Comparison of ENCODE assay signal across 11 mouse cellular contexts in genomic region chr1:37903178-37903577, GRCm38 (mm10). TPM values are rescaled to one million over a fixed set of nuclear protein-coding genes. Genes with fewer than 3 reads are reported as not detected.
DNase-seq lines count a peak whose midpoint lies in the region; ATAC-seq and TF ChIP-seq lines count a peak whose summit lies in the region.
"Had no signal": no experiment of that assay in that cellular context is flagged by ENCODE, and none has a peak within 500 bp of the region (broad histone marks: within the 10 kb centered on the region; RNA-seq: fewer than 3 reads in every experiment).

No protein-coding gene starts in this region.

- WGBS in intestine, embryonic 14.5 days, result 32% methylated on average over 6 of the region's 6 CpGs
- 37% methylated on average over 6 of the region's 6 CpGs for WGBS in intestine, embryonic 16.5 days
- 32% methylated on average over 6 of the region's 6 CpGs for WGBS in lung, postnatal 0 days

- no peak for DNase-seq in intestine, embryonic 14.5 days (ENCODE audit: low spot score)
- DNase-seq in thymus, postnatal 0 days (ENCODE audit: low spot score), result peak; percentile 8
- DNase-seq in thymus, postnatal 25 days, result no peak
- peak; percentile 13 for DNase-seq in c-Kit-positive CD71-positive TER-119-positive erythroid progenitor cells, embryonic 14.5 days (ENCODE audit: low spot score)
- DNase-seq in lung, postnatal 0 days (ENCODE audit: low spot score), result peak; percentile 84
- DNase-seq in cerebellum, adult 11 months, result no peak
- DNase-seq: liver, embryonic 13.5 days had no signal

- H3K9ac ChIP-seq in intestine, embryonic 14.5 days (ENCODE audit: low read length), result no peak overlapping the region
- H3K9ac ChIP-seq in intestine, embryonic 16.5 days (ENCODE audit: low read depth, low read length), result no peak overlapping the region
- no peak overlapping the region for H3K9ac ChIP-seq in lung, postnatal 0 days (replicated peaks; ENCODE audit: low read depth)
- H3K9ac ChIP-seq: embryonic facial prominence, embryonic 13.5 days; liver, embryonic 13.5 days; stomach, embryonic 15.5 days had no signal

- H3K27me3 ChIP-seq in intestine, embryonic 14.5 days (replicated peaks; ENCODE audit: control insufficient read depth, insufficient read depth, low read length), result no peaks in the 10 kb centered on the region
- no peaks in the 10 kb centered on the region for H3K27me3 ChIP-seq in intestine, embryonic 16.5 days (replicated peaks; ENCODE audit: control insufficient read depth, insufficient read depth, low read length)
- H3K27me3 ChIP-seq in lung, postnatal 0 days (replicated peaks; ENCODE audit: insufficient read depth, low read length), result no peaks in the 10 kb centered on the region
- H3K27me3 ChIP-seq: embryonic facial prominence, embryonic 13.5 days; liver, embryonic 13.5 days; stomach, embryonic 15.5 days had no signal

- no peak overlapping the region for H3K27ac ChIP-seq in intestine, embryonic 14.5 days (ENCODE audit: low read depth)
- H3K27ac ChIP-seq in intestine, embryonic 16.5 days (ENCODE audit: low read length), result no peak overlapping the region
- H3K27ac ChIP-seq in lung, postnatal 0 days (ENCODE audit: low read length), result no peak overlapping the region
- H3K27ac ChIP-seq: embryonic facial prominence, embryonic 13.5 days; liver, embryonic 13.5 days; stomach, embryonic 15.5 days had no signal

- H3K4me1 ChIP-seq in intestine, embryonic 14.5 days (replicated peaks; ENCODE audit: control insufficient read depth, insufficient read depth, low read length), result no peaks in the 10 kb centered on the region
- H3K4me1 ChIP-seq in intestine, embryonic 16.5 days (ENCODE audit: control insufficient read depth, insufficient read depth, low read length), result no peaks in the 10 kb centered on the region
- no peaks in the 10 kb centered on the region for H3K4me1 ChIP-seq in lung, postnatal 0 days (ENCODE audit: insufficient read depth, low read depth, low read length)
- H3K4me1 ChIP-seq: embryonic facial prominence, embryonic 13.5 days; liver, embryonic 13.5 days; stomach, embryonic 15.5 days had no signal

- TF ChIP-seq EP300 in lung, postnatal 0 days (IDR thresholded peaks at IDR 0.05), result no peak

- H3K36me3 ChIP-seq in intestine, embryonic 14.5 days (ENCODE audit: control insufficient read depth, insufficient read depth, low read length), result peaks cover 17% of the 10 kb centered on the region
- peaks cover 6% of the 10 kb centered on the region; the same call in 1 of the 2 replicates for H3K36me3 ChIP-seq in intestine, embryonic 16.5 days (ENCODE audit: control insufficient read depth, insufficient read depth, low read length)
- peaks cover 7% of the 10 kb centered on the region for H3K36me3 ChIP-seq in lung, postnatal 0 days (ENCODE audit: insufficient read depth, low read length)

- no peaks in the 10 kb centered on the region for H3K9me3 ChIP-seq in intestine, embryonic 14.5 days (ENCODE audit: control insufficient read depth, low read length)
- no peaks in the 10 kb centered on the region for H3K9me3 ChIP-seq in intestine, embryonic 16.5 days (ENCODE audit: control insufficient read depth, low read length)
- no peaks in the 10 kb centered on the region for H3K9me3 ChIP-seq in lung, postnatal 0 days (ENCODE audit: low read length)
- H3K9me3 ChIP-seq: embryonic facial prominence, embryonic 13.5 days; liver, embryonic 13.5 days; stomach, embryonic 15.5 days had no signal

- TF ChIP-seq CTCF in lung, postnatal 0 days (IDR thresholded peaks at IDR 0.05), result peak; percentile 66

- H3K4me2 ChIP-seq in intestine, embryonic 14.5 days (ENCODE audit: low read length), result no peak overlapping the region
- H3K4me2 ChIP-seq in intestine, embryonic 16.5 days (ENCODE audit: low read depth, low read length), result no peak overlapping the region
- H3K4me2 ChIP-seq in lung, postnatal 0 days (replicated peaks; ENCODE audit: low read depth, low read length), result no peak overlapping the region
- H3K4me2 ChIP-seq: embryonic facial prominence, embryonic 13.5 days; liver, embryonic 13.5 days; stomach, embryonic 15.5 days had no signal

- H3K4me3 ChIP-seq in intestine, embryonic 14.5 days (ENCODE audit: low read depth, low read length), result no peak overlapping the region
- no peak overlapping the region for H3K4me3 ChIP-seq in intestine, embryonic 16.5 days (ENCODE audit: low read length)
- H3K4me3 ChIP-seq in lung, postnatal 0 days (ENCODE audit: low read depth, low read length), result no peak overlapping the region
- H3K4me3 ChIP-seq: embryonic facial prominence, embryonic 13.5 days; liver, embryonic 13.5 days; stomach, embryonic 15.5 days had no signal

- ATAC-seq in intestine, embryonic 14.5 days (replicated peaks; ENCODE audit: low FRiP score, low TSS enrichment, low read depth), result 0 out of 2 replicates have a peak, but pooled peaks have one; percentile 15
- ATAC-seq in intestine, embryonic 16.5 days, result no peak
- peak; percentile 76 for ATAC-seq in lung, postnatal 0 days
- ATAC-seq in erythroblast, adult 5-6 weeks (replicated peaks; ENCODE audit: low FRiP score, poor library complexity, severe bottlenecking), result no peak

RNA-seq across cellular contexts. Expression of gene Mrpl30, which starts 12.9 kb away (rescaled TPM):
- 269 and 295 TPM in 2 replicates for polyA plus RNA-seq in intestine, embryonic 14.5 days (2014; fragmentation: Nextera tagmentation; extraction: Ambion mirVana)
- 252 and 267 TPM in 2 replicates for polyA plus RNA-seq in intestine, embryonic 16.5 days (2015; fragmentation: Nextera tagmentation; extraction: Ambion mirVana)
- 318 and 335 TPM in 2 replicates for polyA plus RNA-seq in thymus, postnatal 0 days (2015; fragmentation: Nextera tagmentation; extraction: Ambion mirVana)
- polyA plus RNA-seq in lung, postnatal 0 days (2015; fragmentation: Nextera tagmentation; extraction: Ambion mirVana), result 165 and 174 TPM in 2 replicates
- 99.0 and 111 TPM in 2 replicates for total RNA-seq in erythroblast, adult 5-6 weeks (2015; ENCODE audit: low replicate concordance)
- 36.2 and 43.3 TPM in 2 replicates for total RNA-seq in erythroblast, adult 5-6 weeks (2017; ENCODE audit: low replicate concordance)

RNA-seq across cellular contexts. Expression of gene Mitd1, which starts 13.0 kb away (rescaled TPM):
- 29.1 and 30.6 TPM in 2 replicates for polyA plus RNA-seq in intestine, embryonic 14.5 days (2014; fragmentation: Nextera tagmentation; extraction: Ambion mirVana)
- polyA plus RNA-seq in intestine, embryonic 16.5 days (2015; fragmentation: Nextera tagmentation; extraction: Ambion mirVana), result 28.8 and 29.0 TPM in 2 replicates
- 54.6 and 56.0 TPM in 2 replicates for polyA plus RNA-seq in thymus, postnatal 0 days (2015; fragmentation: Nextera tagmentation; extraction: Ambion mirVana)
- 21.6 and 26.1 TPM in 2 replicates for polyA plus RNA-seq in lung, postnatal 0 days (2015; fragmentation: Nextera tagmentation; extraction: Ambion mirVana)
- 10.4 and 24.9 TPM in 2 replicates for total RNA-seq in erythroblast, adult 5-6 weeks (2015; ENCODE audit: low replicate concordance)
- 6.7 and 13.4 TPM in 2 replicates for total RNA-seq in erythroblast, adult 5-6 weeks (2017; ENCODE audit: low replicate concordance)

RNA-seq across cellular contexts. Expression of gene Lyg2, which starts 13.1 kb away (rescaled TPM):
- not detected in 2 replicates for polyA plus RNA-seq in intestine, embryonic 14.5 days (2014; fragmentation: Nextera tagmentation; extraction: Ambion mirVana)
- not detected in 2 replicates for polyA plus RNA-seq in intestine, embryonic 16.5 days (2015; fragmentation: Nextera tagmentation; extraction: Ambion mirVana)
- polyA plus RNA-seq in thymus, postnatal 0 days (2015; fragmentation: Nextera tagmentation; extraction: Ambion mirVana), result 0.22 and 0.25 TPM in 2 replicates
- not detected in 2 replicates for polyA plus RNA-seq in lung, postnatal 0 days (2015; fragmentation: Nextera tagmentation; extraction: Ambion mirVana)
- total RNA-seq in erythroblast, adult 5-6 weeks (2015; ENCODE audit: low replicate concordance), result 0.77 TPM in 1 of 2 replicates, not detected in the other
- total RNA-seq in erythroblast, adult 5-6 weeks (2017; ENCODE audit: low replicate concordance), result not detected in 2 replicates
- polyA plus RNA-seq: embryonic facial prominence, embryonic 13.5 days; liver, embryonic 13.5 days; stomach, embryonic 15.5 days had no signal

RNA-seq across cellular contexts. Expression of gene Lipt1, which starts 31.6 kb away (rescaled TPM):
- 9.0 and 9.6 TPM in 2 replicates for polyA plus RNA-seq in intestine, embryonic 14.5 days (2014; fragmentation: Nextera tagmentation; extraction: Ambion mirVana)
- 8.4 and 9.2 TPM in 2 replicates for polyA plus RNA-seq in intestine, embryonic 16.5 days (2015; fragmentation: Nextera tagmentation; extraction: Ambion mirVana)
- 5.7 and 7.0 TPM in 2 replicates for polyA plus RNA-seq in thymus, postnatal 0 days (2015; fragmentation: Nextera tagmentation; extraction: Ambion mirVana)
- 5.0 and 6.6 TPM in 2 replicates for polyA plus RNA-seq in lung, postnatal 0 days (2015; fragmentation: Nextera tagmentation; extraction: Ambion mirVana)
- 0.63 TPM in 1 of 2 replicates, not detected in the other for total RNA-seq in erythroblast, adult 5-6 weeks (2015; ENCODE audit: low replicate concordance)
- not detected in 2 replicates for total RNA-seq in erythroblast, adult 5-6 weeks (2017; ENCODE audit: low replicate concordance)

RNA-seq across cellular contexts. Expression of gene Tsga10, which starts 36.9 kb away (rescaled TPM):
- polyA plus RNA-seq in intestine, embryonic 14.5 days (2014; fragmentation: Nextera tagmentation; extraction: Ambion mirVana), result 4.9 and 5.2 TPM in 2 replicates
- 4.0 TPM in 2 replicates for polyA plus RNA-seq in intestine, embryonic 16.5 days (2015; fragmentation: Nextera tagmentation; extraction: Ambion mirVana)
- 7.1 and 8.0 TPM in 2 replicates for polyA plus RNA-seq in thymus, postnatal 0 days (2015; fragmentation: Nextera tagmentation; extraction: Ambion mirVana)
- 5.0 and 7.7 TPM in 2 replicates for polyA plus RNA-seq in lung, postnatal 0 days (2015; fragmentation: Nextera tagmentation; extraction: Ambion mirVana)
- total RNA-seq in erythroblast, adult 5-6 weeks (2015; ENCODE audit: low replicate concordance), result 1.3 and 2.5 TPM in 2 replicates
- total RNA-seq in erythroblast, adult 5-6 weeks (2017; ENCODE audit: low replicate concordance), result 2.9 and 5.2 TPM in 2 replicates

Comparison
In these comparisons a context has a peak if more than half of its experiments do, and no peak if none do; other contexts are left out.
1. ATAC-seq: peak in intestine, embryonic 14.5 days (single experiment) and lung, postnatal 0 days (single experiment); none in intestine, embryonic 16.5 days (single experiment) and erythroblast, adult 5-6 weeks (single experiment).
2. DNase-seq: peak in thymus, postnatal 0 days (single experiment), c-Kit-positive CD71-positive TER-119-positive erythroid progenitor cells, embryonic 14.5 days (single experiment) and lung, postnatal 0 days (single experiment); none in intestine, embryonic 14.5 days (single experiment), thymus, postnatal 25 days (single experiment) and cerebellum, adult 11 months (single experiment).